Mouse (Mus musculus) T-helper 2 cell (primary cell): ENCODE results near the gene Acp7.

Experiments
- in situ Hi-C: fragments of 300-600 bp; cut with MboI, MseI; formaldehyde crosslinking; loops from one replicate; pipeline ENCODE4 v1.15.1; 2025; ENCODE audit warnings: high pct_unique_total_duplicates

Acp7 gene

GRCm38 (mm10) chr7:28603136-28603535 lies 28.0 kb downstream of the Acp7 start:
- in situ Hi-C loops: loop anchor here (10.0 kb wide), 1 partner anchor 122 kb away; no protein-coding TSS in a partner anchor

DNA sequence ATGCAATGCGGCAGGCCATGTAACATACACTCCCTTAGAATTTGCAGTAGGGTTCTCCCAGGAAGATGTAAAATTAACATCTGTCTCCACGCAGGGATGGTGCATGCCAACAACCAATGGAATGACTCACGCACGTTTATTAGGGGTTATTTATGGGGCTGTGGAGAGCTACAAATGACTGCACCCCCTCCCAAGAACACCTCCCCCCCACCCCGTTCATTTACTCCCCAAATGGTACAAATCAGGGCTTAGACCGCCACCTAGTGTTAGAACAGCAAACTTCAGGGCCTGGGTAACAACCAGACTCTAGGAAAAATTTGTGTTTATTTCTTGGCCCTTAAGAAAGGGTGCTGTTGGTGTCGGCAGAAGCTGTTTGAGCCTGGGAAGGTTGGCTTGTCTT lies 29.5 kb downstream of the Acp7 start:
- in situ Hi-C loops: loop anchor here (10.0 kb wide), 1 partner anchor 123 kb away; no protein-coding TSS in a partner anchor

DNA sequence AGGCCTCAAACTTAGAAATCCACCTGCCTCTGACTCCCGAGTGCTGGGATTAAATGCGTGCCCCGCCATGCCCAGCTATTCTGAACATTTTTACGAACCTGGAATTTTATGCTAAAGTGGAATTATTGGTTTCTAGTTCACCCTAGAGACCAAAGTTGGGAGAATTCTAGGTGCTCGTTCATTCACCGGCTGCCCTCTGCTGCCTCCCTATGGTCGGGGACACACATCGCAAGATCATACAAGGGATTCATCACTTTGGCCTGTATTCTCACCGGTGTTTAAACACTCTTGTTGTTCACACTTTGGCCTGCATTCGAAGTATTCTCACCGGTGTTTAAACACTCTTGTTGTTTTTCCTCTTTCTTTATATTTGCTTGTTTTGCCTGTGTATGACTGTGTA lies 30.1 kb downstream of the Acp7 start:
- in situ Hi-C loops: loop anchor here (10.0 kb wide), 1 partner anchor 124 kb away; no protein-coding TSS in a partner anchor

DNA sequence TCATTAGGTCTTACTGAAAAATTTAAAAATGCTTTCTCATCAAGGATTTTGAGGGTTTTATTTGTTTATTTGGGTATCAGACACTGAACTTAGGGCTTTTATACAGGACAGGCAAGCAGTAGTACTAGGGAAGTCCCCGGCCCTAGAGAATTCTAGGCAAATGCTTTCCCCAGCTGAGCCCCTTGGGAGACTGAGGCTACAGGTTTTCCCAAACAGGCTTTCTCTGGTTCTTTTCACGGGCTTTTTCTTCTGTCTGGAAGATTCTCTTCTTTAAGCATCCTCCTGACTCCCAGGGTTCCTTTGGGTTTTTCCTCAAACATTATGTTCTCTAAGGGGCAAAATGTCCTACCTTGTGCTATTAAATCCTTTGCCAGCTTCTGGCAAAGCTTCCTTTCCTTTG lies 32.2 kb downstream of the Acp7 start:
- in situ Hi-C loops: no loop called here

- in situ Hi-C loops: no loop called here
Observed at GRCm38 (mm10) chr7:28597642-28598446, 33.3 kb downstream of the Acp7 start, which contains the start of the genes Samd4b and Pak4. TSS of gene Samd4b (minus strand) at chr7:28598144. TSS of gene Pak4 (minus strand) at chr7:28598185.

GRCm38 (mm10) chr7:28597277-28597570 lies 33.9 kb downstream of the Acp7 start:
- in situ Hi-C loops: no loop called here

DNA sequence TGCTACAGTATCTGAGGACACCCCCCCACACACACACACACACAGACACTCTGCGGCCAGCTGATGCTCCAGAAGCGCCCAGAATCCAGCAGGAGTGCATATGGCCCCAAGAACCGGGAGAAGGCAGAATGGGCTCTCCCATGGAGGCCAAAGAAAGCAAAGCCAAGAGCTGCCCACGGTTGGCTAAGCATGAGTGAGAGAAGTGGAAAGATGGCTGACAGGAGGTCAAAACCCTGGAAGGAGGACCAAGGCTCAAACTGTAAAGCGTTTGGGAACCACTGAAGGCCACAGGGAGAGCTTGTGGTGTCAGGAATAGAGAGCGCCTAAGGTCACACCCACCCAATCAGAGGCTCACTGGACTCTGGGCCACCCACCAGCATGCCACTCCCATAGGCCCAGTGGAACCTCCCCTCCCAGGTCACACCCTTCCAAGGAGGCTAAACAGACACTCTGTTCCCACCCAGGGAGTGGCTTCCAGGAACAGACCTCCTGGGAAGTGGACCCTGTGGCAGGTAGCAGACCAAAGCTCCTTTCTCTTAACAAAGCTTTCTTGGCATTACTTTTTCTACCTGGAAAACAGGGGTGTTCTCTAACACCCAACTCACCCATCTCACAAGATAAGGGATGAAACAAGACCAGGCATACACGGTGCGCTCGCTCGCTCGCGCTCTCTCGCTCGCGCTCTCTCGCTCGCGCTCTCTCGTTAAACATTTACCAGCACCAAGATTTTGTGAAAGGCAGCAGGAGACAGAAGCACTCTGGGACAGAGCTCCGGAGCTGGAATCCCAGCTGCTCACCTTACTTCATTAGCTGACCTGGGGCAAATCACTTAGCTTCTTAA lies 34.5 kb downstream of the Acp7 start:
- in situ Hi-C loops: no loop called here

GRCm38 (mm10) chr7:28595751-28596435 lies 35.2 kb downstream of the Acp7 start:
- in situ Hi-C loops: no loop called here

GRCm38 (mm10) chr7:28593206-28594111 lies 37.7 kb downstream of the Acp7 start:
- in situ Hi-C loops: no loop called here

GRCm38 (mm10) chr7:28591862-28592261 lies 39.3 kb downstream of the Acp7 start:
- in situ Hi-C loops: no loop called here

DNA sequence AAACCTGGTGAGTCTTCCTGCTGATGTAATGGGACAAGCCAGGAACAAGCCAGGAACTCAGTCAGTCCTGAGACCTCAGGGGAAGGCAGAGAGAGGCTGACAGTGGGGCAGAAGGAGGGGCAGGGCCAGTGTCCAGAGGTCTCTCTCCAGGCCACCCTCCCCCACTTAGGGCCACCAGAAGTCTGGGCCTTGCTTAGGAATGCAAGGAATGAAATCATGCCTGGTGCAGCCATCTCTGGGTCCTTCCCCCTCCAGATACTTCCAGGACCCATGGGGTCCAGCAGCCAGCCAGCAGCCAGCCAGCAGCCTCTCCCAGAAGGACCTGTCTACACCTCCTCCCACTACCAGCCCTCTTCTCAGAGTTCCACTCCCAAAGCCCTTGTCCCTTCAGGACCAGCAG lies 43.5 kb downstream of the Acp7 start:
- in situ Hi-C loops: no loop called here

- in situ Hi-C loops: no loop called here
Observed at GRCm38 (mm10) chr7:28586663-28587411, 44.3 kb downstream of the Acp7 start.

DNA sequence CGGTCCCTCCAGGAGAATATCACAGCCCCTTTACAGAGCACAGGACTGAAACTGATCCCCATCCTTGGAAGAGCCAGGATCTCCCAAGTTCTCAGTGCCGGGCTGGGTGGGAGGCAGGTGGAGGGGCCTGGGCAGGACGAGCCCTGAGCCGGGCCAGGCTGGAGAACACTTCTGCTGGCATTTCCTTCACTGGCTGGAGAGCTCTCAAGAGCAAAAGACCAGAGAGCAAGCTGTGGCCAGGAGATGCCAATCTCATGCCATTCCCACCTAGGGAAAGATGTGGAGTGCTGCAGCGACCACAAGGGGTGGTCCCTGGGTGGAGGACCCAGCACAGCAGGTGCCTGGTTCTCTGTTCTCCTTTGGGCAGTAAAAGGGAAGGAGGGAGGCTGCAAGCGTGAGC lies 46.1 kb downstream of the Acp7 start:
- in situ Hi-C loops: no loop called here

DNA sequence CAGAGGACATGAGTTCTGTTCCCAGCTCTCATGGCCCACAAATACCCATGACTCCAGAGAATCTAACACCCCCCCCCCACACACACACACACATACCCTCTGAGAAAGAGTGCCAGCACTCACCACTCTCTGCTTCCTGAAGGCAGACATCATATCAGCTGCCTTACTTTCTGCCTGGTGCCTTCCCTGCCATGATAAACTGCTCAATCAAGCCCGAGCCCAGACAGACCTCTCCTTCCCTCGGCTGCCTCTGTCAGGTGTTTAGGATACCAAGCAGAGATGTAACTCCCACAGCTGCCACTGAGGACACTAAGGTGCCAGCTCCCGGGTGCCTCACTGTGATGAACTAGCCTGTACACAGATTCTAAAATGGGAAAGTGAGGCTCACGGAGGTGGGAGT lies 46.7 kb downstream of the Acp7 start:
- in situ Hi-C loops: no loop called here

- in situ Hi-C loops: no loop called here
Observed at GRCm38 (mm10) chr7:28583570-28584344, 47.4 kb downstream of the Acp7 start.

DNA sequence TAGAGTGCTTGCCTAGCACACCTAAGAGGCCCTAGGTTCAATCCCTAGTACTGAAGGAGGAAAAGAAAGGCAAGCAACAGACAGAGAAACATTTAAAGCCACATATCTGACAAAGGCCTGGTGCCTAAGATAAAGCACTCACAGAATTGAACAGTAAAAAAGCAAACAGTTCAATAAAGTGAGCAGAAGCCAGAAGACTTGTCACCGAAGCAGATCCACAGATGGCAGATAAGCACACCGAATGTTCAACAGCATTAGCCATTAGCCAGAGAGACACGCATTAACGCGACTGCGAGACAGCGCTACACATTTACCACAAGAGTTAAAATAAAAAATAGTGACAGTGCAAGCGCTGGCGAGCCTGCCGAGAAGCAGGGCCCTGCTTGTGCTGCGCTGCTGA lies 48.3 kb downstream of the Acp7 start:
- in situ Hi-C loops: no loop called here

DNA sequence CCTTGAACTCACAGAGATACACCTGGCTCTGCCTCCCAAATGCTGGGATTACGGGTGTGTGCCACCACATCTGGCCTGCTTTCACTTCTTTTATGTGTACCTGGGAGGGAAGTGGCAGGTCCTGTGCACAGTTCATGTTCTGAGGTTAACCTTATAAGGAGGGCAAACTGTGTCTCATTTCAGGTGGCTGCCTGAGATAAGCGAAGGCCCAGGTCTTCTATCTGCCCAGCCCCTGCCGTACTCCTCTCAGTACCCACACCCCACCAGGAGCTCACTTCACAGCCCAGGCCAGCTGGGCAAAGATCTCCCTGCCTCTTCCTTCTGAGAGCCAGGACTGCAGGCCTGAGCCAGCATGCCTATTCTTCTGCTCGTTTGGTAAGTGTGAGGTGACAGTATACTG lies 49.4 kb downstream of the Acp7 start:
- in situ Hi-C loops: no loop called here

- in situ Hi-C loops: no loop called here
Observed at GRCm38 (mm10) chr7:28579826-28580225, 51.3 kb downstream of the Acp7 start.

GRCm38 (mm10) chr7:28578543-28579053 lies 52.5 kb downstream of the Acp7 start:
- in situ Hi-C loops: no loop called here
